Mouse (Mus musculus): Measurements from ENCODE around the gene Ager. TPM values are rescaled to one million over a fixed set of nuclear protein-coding genes. Genes with fewer than 3 reads are reported as not detected.

Ager gene
- polyA plus RNA-seq, 1 experiment from 2014 or later, result 1.4 TPM

GRCm38 (mm10) chr17:34606186-34607039, 8.8 kb downstream of the Ager start:
- peak overlapping the region; percentile 66 for H3K4me2 ChIP-seq (replicated peaks)
- H3K9me3 ChIP-seq (ENCODE audit: control insufficient read depth, low read length), result no peaks in the 10 kb centered on the region
- no peak for DNase-seq (ENCODE audit: low spot score)
- H3K36me3 ChIP-seq (replicated peaks; ENCODE audit: control insufficient read depth, insufficient read depth), result peaks cover 20% of the 10 kb centered on the region
- 15% methylated on average over 32 of the region's 32 CpGs for WGBS
- peak overlapping the region; percentile 92 for H3K9ac ChIP-seq
- no peak for ATAC-seq (ENCODE audit: low FRiP score)
- H3K4me3 ChIP-seq (replicated peaks; ENCODE audit: low read length), result peak overlapping the region; percentile 80
- H3K27ac ChIP-seq, result peak overlapping the region; percentile 87
- no peaks in the 10 kb centered on the region for H3K27me3 ChIP-seq (ENCODE audit: control insufficient read depth, insufficient read depth, low read length)
- peaks cover 43% of the 10 kb centered on the region for H3K4me1 ChIP-seq (replicated peaks; ENCODE audit: control insufficient read depth, insufficient read depth, low read length)

GRCm38 (mm10) chr17:34607997-34608396, 10.3 kb downstream of the Ager start:
- Histone ChIP-seq H3K4me3 (replicated peaks; ENCODE audit: low read length) (no peak overlapping the region), H3K9me3 (ENCODE audit: control insufficient read depth, low read length) (no peaks in the 10 kb centered on the region), H3K36me3 (replicated peaks; ENCODE audit: control insufficient read depth, insufficient read depth) (peaks cover 36% of the 10 kb centered on the region), H3K9ac (no peak overlapping the region; the same call in 1 of the 2 replicates), H3K27me3 (ENCODE audit: control insufficient read depth, insufficient read depth, low read length) (no peaks in the 10 kb centered on the region), H3K27ac (no peak overlapping the region), H3K4me1 (replicated peaks; ENCODE audit: control insufficient read depth, insufficient read depth, low read length) (peaks cover 34% of the 10 kb centered on the region), H3K4me2 (replicated peaks) (no peak overlapping the region)
- WGBS, result 88% methylated on average over 7 of the region's 7 CpGs
- ATAC-seq (ENCODE audit: low FRiP score), result no peak
- no peak for DNase-seq (ENCODE audit: low spot score)

GRCm38 (mm10) chr17:34611050-34611449, 13.4 kb downstream of the Ager start:
- Histone ChIP-seq H3K4me1 (replicated peaks; ENCODE audit: control insufficient read depth, insufficient read depth, low read length) (peaks cover 24% of the 10 kb centered on the region), H3K27ac (no peak overlapping the region), H3K9ac (no peak overlapping the region), H3K27me3 (ENCODE audit: control insufficient read depth, insufficient read depth, low read length) (no peaks in the 10 kb centered on the region), H3K9me3 (ENCODE audit: control insufficient read depth, low read length) (no peaks in the 10 kb centered on the region), H3K4me3 (replicated peaks; ENCODE audit: low read length) (no peak overlapping the region), H3K36me3 (replicated peaks; ENCODE audit: control insufficient read depth, insufficient read depth) (peaks cover 64% of the 10 kb centered on the region), H3K4me2 (replicated peaks) (no peak overlapping the region)
- 90% methylated on average over 8 of the region's 8 CpGs for WGBS
- ATAC-seq (ENCODE audit: low FRiP score), result no peak
- no peak for DNase-seq (ENCODE audit: low spot score)

GRCm38 (mm10) chr17:34613054-34613645, 15.5 kb downstream of the Ager start:
- no peak overlapping the region for H3K4me3 ChIP-seq (replicated peaks; ENCODE audit: low read length)
- H3K27ac ChIP-seq, result no peak overlapping the region
- H3K9ac ChIP-seq, result no peak overlapping the region
- WGBS, result 88% methylated on average over 10 of the region's 11 CpGs
- H3K27me3 ChIP-seq (ENCODE audit: control insufficient read depth, insufficient read depth, low read length), result no peaks in the 10 kb centered on the region
- no peaks in the 10 kb centered on the region for H3K9me3 ChIP-seq (ENCODE audit: control insufficient read depth, low read length)
- no peak for ATAC-seq (ENCODE audit: low FRiP score)
- peaks cover 72% of the 10 kb centered on the region for H3K36me3 ChIP-seq (replicated peaks; ENCODE audit: control insufficient read depth, insufficient read depth)
- H3K4me1 ChIP-seq (replicated peaks; ENCODE audit: control insufficient read depth, insufficient read depth, low read length), result peaks cover 7% of the 10 kb centered on the region; the same call in 1 of the 2 replicates
- no peak overlapping the region for H3K4me2 ChIP-seq (replicated peaks)
- DNase-seq (ENCODE audit: low spot score), result no peak

GRCm38 (mm10) chr17:34613830-34614229, 16.2 kb downstream of the Ager start:
- Histone ChIP-seq H3K9me3 (ENCODE audit: control insufficient read depth, low read length) (no peaks in the 10 kb centered on the region), H3K4me1 (replicated peaks; ENCODE audit: control insufficient read depth, insufficient read depth, low read length) (0 out of 2 replicates have a peak, but pooled peaks cover under 1% of the 10 kb centered on the region), H3K9ac (no peak overlapping the region), H3K4me3 (replicated peaks; ENCODE audit: low read length) (no peak overlapping the region), H3K27ac (no peak overlapping the region), H3K27me3 (ENCODE audit: control insufficient read depth, insufficient read depth, low read length) (no peaks in the 10 kb centered on the region), H3K36me3 (replicated peaks; ENCODE audit: control insufficient read depth, insufficient read depth) (peaks cover 72% of the 10 kb centered on the region), H3K4me2 (replicated peaks) (no peak overlapping the region)
- WGBS, result 89% methylated on average over 10 of the region's 10 CpGs
- ATAC-seq (ENCODE audit: low FRiP score) (no peak), DNase-seq (ENCODE audit: low spot score) (no peak)

GRCm38 (mm10) chr17:34615871-34616270, 18.2 kb downstream of the Ager start, which contains the start of gene Egfl8:
Gene Egfl8 (minus strand): TSS chr17:34615971.
- no peak for DNase-seq (ENCODE audit: low spot score)
- peak within 1 kb of the TSS; percentile 10; the same call in 1 of the 2 replicates for H3K27ac ChIP-seq
- no peak within 1 kb of the TSS for H3K4me3 ChIP-seq (replicated peaks; ENCODE audit: low read length)
- no peaks in the 10 kb centered on the region for H3K9me3 ChIP-seq (ENCODE audit: control insufficient read depth, low read length)
- 63% methylated on average over 6 of the region's 6 CpGs for WGBS
- no peak within 1 kb of the TSS; the same call in 1 of the 2 replicates for H3K4me2 ChIP-seq (replicated peaks)
- no peaks in the 10 kb centered on the region for H3K4me1 ChIP-seq (replicated peaks; ENCODE audit: control insufficient read depth, insufficient read depth, low read length)
- H3K27me3 ChIP-seq (ENCODE audit: control insufficient read depth, insufficient read depth, low read length), result no peaks in the 10 kb centered on the region
- H3K36me3 ChIP-seq (replicated peaks; ENCODE audit: control insufficient read depth, insufficient read depth), result peaks cover 69% of the 10 kb centered on the region
- peak within 1 kb of the TSS; percentile 24; the same call in 1 of the 2 replicates for H3K9ac ChIP-seq
- ATAC-seq (ENCODE audit: low FRiP score), result no peak

- Histone ChIP-seq H3K9me3 (ENCODE audit: control insufficient read depth, low read length) (no peaks in the 10 kb centered on the region), H3K27me3 (ENCODE audit: control insufficient read depth, insufficient read depth, low read length) (no peaks in the 10 kb centered on the region), H3K36me3 (replicated peaks; ENCODE audit: control insufficient read depth, insufficient read depth) (peaks cover 67% of the 10 kb centered on the region), H3K9ac (no peak overlapping the region), H3K4me1 (replicated peaks; ENCODE audit: control insufficient read depth, insufficient read depth, low read length) (no peaks in the 10 kb centered on the region), H3K4me3 (replicated peaks; ENCODE audit: low read length) (no peak overlapping the region), H3K27ac (no peak overlapping the region), H3K4me2 (replicated peaks) (no peak overlapping the region)
- no peak for DNase-seq (ENCODE audit: low spot score)
- ATAC-seq (ENCODE audit: low FRiP score), result no peak
- 13% methylated on average over 6 of the region's 6 CpGs for WGBS
Measured at GRCm38 (mm10) chr17:34618999-34619398, 21.3 kb downstream of the Ager start.

GRCm38 (mm10) chr17:34621006-34621405, 23.3 kb downstream of the Ager start:
- Histone ChIP-seq H3K4me2 (replicated peaks) (no peak overlapping the region), H3K4me3 (replicated peaks; ENCODE audit: low read length) (no peak overlapping the region), H3K27ac (no peak overlapping the region), H3K4me1 (replicated peaks; ENCODE audit: control insufficient read depth, insufficient read depth, low read length) (peaks cover under 1% of the 10 kb centered on the region; the same call in 1 of the 2 replicates), H3K9ac (no peak overlapping the region), H3K27me3 (ENCODE audit: control insufficient read depth, insufficient read depth, low read length) (no peaks in the 10 kb centered on the region), H3K36me3 (replicated peaks; ENCODE audit: control insufficient read depth, insufficient read depth) (peaks cover 58% of the 10 kb centered on the region), H3K9me3 (ENCODE audit: control insufficient read depth, low read length) (no peaks in the 10 kb centered on the region)
- 94% methylated on average over 8 of the region's 8 CpGs for WGBS
- no peak for DNase-seq (ENCODE audit: low spot score)
- no peak for ATAC-seq (ENCODE audit: low FRiP score)

GRCm38 (mm10) chr17:34623161-34623560, 25.5 kb downstream of the Ager start:
- Histone ChIP-seq H3K4me2 (replicated peaks) (no peak overlapping the region), H3K9me3 (ENCODE audit: control insufficient read depth, low read length) (no peaks in the 10 kb centered on the region), H3K9ac (no peak overlapping the region), H3K36me3 (replicated peaks; ENCODE audit: control insufficient read depth, insufficient read depth) (peaks cover 46% of the 10 kb centered on the region), H3K27me3 (ENCODE audit: control insufficient read depth, insufficient read depth, low read length) (no peaks in the 10 kb centered on the region), H3K27ac (no peak overlapping the region), H3K4me3 (replicated peaks; ENCODE audit: low read length) (no peak overlapping the region), H3K4me1 (replicated peaks; ENCODE audit: control insufficient read depth, insufficient read depth, low read length) (peaks cover 12% of the 10 kb centered on the region)
- no peak for DNase-seq (ENCODE audit: low spot score)
- WGBS, result 85% methylated on average over 9 of the region's 9 CpGs
- ATAC-seq (ENCODE audit: low FRiP score), result no peak
